Mouse (Mus musculus) heart, adult 2 months (tissue): ENCODE measurements around the gene Dcaf8.

Experiments
- CTCF ChIP-seq: fragments of 200-600 bp; IDR thresholded peaks from 2 replicates; pipeline ENCODE4 v1.8.1; 2022; ENCODE audit warnings: antibody characterized with exemption, mild to moderate bottlenecking, moderate library complexity
- EP300 ChIP-seq: fragments of 200-500 bp; IDR thresholded peaks from 2 replicates; pipeline ENCODE4 v1.6.1; 2011; ENCODE audit warnings: low read depth, low read length, control low read depth; ENCODE audit not compliant: insufficient read depth

- TF ChIP-seq CTCF = no peak
- 0 out of 2 replicates have a peak, but pooled peaks have one; percentile 13 for TF ChIP-seq EP300
Observed at GRCm38 (mm10) chr1:172126376-172127347, 21.2 kb upstream of the Dcaf8 start, which contains the start of gene Pex19.
